Mouse (Mus musculus) cerebellum, adult 8-10 months (tissue): ENCODE data around the gene Togaram1.

Source experiments
- DNase-seq: peaks from one replicate; pipeline ENCODE4 v3.0.0; 2022

Gene Togaram1

DNA sequence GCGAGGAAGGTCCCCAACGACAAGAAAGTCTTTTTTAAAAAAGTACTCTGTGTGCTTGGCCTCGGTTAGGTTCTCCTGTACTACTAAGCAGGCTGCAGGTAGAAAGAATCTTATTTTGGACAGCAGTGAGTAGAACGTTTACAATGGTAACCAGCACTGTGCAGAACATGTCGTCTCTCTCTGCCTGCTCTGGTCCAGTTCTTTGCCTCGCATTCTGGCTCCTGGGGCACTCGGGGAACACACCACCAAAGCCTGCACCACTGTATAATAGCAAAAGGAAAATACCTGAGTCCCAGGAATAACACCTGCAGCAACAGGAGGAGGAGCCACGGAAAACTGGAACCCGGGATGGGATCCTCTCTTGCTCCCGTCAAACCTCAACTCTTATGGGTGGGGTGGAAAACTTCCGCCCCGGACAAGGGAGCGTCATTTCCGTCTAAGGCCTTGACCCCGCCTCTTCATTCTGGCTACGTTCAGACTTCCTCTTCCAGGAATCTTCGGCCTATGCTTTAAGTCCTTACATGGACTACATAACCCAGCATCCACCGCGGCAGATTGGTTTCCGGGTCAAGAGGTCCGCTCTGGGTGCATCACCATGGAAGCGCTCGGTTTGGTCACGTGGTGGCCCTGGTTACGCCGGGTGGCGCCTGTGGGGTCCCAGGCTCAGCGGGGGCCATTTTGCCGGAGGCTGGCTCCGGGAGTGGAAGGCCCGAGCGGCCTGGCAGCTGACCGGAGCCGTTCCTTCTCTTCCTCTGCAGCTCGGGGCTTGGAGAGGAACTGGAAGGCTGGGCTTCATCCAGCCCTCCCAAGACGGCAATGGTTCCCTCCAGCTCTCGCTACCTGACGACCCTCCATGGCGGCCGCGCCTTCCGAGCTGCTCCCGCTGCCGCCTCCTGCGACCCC is at the start of gene Togaram1, which contains the start of gene Klhl28:
TSS of gene Togaram1 (plus strand) at position 681 of the 903 bp plus-strand sequence.
TSS of gene Klhl28 (minus strand) at position 411 of the 903 bp plus-strand sequence.
- DNase-seq, result peak; percentile 97

DNA sequence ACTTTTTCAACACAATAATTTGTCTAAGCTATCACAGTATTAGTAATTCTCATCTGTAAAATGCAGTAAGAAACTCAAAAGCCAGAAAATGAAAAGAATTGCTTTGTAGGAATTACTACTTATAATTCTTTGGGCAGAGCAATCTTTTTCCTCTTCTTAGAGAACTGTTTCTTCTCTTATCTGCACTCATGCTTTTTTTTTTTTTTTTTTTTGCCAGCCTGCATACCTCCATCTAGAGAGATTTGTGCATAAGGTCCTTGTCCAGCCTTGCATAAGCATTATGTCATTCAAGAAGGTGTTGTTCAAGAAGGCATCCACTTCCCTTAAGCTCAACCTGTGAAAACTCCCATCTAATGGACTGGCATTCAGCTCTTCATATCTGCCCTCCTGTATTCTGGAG is 48.9 kb upstream of the Togaram1 start:
- DNase-seq, result no peak

DNA sequence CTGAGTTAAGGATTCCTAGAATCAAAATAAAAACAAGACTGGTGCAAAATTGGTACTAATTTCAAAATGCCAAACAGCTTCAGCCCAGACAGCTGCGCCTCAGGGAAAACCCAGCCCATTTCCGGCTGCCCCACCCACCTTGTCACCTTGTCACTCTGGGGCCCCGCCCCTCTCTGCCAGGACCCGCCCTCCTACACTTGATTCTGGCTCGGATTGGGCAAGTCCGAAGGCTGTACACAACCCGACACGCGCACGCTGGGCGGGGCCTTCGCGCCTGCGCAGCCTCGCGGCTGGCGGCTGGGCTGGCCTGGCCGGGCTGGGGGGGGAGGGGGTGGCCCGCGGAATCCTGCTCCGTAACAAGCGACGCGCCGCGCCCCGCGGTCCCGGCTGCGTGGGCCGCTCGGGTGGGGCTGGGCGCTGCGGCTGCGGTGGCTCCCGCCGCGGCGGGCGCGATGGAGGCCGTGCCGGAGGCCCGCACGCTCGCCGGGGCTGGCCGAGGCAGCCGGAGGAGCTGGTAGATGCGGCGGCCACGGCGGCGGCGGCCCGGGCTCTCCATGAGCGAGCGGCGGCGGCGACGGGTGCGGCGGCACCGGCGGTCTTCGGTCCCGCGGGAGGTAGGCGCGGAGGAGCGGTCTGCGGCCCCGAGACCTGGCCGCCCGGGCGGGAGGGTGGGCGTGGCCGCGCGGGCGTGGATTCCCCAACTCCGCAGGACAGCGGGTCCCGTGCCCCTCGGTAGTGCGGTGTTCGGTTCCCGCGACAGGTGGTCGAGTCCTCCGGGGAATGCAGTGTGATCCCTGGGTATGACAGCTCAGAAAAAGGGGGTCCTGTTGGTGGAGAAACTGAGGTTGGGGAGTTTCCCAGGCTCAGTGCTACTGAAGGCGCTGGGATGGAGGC is 47.8 kb upstream of the Togaram1 start, which contains the start of gene Gm527:
TSS of gene Gm527 (plus strand) at position 329 of the 894 bp plus-strand sequence.
- peak; percentile 93 for DNase-seq

DNA sequence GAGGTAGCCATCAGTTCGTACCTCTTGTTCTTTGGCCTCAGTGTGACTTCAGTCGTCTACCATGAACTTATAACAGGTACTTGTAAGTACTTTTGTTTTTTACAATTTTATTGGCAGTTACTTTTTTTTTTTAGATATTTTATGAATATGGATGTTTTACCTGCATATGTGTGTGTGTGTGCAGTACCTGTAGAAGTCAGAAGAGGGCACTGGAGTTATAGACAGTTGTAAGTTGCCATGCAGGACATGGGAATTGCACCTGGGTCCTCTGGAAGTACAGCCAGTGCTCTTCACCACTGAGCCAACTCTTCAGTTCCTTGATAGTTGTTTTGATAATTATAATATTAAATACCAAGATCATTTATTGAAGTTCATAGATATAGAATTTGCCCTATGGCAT is 28.1 kb upstream of the Togaram1 start:
- DNase-seq, result no peak

DNA sequence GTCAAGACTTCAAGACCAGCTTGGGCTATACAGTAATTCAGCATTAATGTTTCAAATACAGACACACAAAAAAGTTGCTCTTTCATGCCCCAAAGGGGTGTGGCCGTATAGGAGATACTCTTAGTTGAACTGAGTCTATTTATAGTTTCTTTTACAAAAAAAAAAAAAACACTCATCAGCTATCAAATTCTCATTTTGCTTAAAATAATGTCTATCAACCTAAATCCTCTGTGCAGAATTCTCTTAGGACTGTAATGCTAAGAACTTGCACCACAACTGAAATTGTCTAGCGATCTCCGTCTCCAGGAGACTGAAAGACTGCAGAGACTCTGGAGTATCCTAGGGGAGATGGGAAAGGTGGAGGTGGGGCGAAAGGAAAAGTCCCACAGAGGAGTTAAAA is 1.0 kb upstream of the Togaram1 start:
- no peak for DNase-seq

GRCm38 (mm10) chr12:64966101-64966631 is 562 bp downstream of the Togaram1 start:
- no peak for DNase-seq

DNA sequence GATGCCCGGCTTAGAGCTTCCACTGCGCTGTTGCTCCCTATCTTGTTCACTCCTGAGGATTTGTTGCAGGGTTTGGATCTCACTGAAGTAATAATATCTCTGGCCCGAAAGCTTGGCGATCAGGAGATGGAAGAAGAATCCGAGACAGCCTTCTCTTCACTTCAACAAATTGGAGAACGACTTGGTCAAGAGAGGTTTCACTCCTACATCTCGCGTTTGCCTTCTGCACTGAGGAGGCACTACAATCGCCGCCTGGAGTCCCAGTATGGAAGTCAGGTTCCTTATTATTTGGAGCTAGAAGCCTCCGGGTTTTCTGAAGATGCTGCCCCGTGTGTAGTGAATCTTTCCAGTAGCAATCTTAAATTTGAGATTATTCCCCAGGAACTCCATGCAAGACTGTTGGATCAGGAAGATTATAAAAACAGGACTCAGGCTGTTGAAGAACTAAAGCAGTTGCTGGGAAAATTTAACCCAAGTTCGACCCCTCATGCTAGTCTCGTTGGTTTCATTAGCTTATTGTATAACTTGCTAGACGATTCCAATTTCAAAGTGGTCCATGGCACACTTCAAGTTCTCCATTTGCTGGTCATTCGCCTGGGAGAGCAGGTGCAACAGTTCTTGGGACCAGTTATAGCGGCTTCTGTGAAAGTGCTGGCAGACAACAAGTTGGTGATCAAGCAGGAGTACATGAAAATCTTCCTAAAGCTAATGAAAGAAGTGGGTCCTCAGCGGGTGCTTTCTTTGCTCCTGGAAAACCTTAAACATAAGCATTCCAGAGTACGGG is 1.2 kb downstream of the Togaram1 start:
- DNase-seq, result no peak

DNA sequence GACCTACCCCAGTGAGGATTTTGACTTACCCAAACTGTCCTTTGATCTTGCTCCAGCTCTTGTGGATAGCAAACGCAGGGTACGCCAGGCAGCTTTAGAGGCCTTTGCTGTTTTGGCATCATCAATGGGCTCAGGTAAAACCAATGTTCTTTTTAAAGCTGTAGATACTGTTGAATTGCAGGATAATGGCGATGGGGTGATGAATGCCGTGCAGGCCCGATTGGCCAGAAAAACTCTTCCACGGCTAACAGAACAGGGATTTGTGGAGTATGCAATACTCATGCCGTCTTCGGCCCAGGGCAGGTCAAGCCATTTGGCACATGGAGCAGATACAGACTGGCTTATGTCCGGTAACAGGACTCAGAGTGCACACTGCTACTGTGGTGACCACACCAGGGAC is 1.9 kb downstream of the Togaram1 start:
- peak; percentile 15 for DNase-seq

GRCm38 (mm10) chr12:64968067-64968466 is 2.5 kb downstream of the Togaram1 start:
- DNase-seq, result no peak

DNA sequence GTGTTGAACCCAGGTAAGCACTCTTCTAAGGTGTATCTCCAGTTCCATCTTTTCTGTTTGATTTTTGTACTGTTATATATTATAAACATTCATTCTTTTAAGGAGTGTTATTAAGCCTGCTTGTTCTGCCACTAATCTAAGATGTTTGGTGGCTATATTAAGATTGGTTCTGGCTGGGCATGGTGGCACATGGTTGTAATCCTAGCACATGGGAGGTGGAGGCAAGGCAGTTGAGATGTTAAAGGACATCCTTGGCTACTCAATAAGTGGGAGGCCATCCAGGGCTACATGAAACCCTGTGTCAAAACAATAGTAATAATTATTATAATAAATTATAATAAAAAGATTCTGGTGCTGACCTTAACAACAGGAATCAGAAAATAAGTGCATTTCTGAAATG is 5.8 kb downstream of the Togaram1 start:
- DNase-seq, result no peak

DNA sequence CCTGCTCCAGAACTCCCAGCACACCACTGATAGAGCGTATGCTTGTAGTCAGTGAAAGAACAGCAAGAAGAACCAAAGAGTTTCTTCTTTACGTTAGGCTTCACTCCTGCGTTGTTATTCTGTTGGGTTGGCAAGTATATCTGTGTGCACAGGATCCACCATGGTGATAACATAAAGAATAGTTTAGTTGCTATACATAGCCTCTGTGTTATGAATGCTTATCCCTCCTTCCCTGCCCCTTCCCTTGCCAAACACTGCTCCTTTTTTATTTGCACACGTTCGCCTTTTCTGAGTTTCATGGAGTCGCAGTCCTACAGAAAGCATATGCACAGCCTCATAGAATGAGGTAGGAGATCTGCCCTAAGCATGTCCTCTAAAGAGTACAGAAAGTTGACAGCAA is 6.5 kb downstream of the Togaram1 start:
- DNase-seq, result no peak

DNA sequence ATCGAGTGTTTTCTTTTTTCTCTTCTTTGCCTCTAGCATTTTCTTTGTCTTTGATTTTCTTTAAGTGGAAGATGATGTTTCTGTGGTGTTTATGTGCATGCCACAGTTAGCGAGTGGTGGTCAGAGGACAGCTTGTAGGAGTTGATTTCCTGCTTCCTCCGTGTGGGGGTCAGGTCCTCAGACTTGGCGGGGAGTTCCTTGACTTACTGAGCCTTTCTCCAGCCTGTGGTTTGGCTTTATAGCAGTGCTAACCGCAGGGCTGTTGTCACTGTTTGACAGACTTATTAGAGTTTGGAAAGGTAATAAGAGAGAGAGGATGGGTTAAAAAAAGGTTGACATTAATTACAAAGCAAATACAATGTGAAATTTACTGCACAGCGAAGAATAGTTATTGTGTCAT is 10.0 kb downstream of the Togaram1 start:
- DNase-seq, result no peak

DNA sequence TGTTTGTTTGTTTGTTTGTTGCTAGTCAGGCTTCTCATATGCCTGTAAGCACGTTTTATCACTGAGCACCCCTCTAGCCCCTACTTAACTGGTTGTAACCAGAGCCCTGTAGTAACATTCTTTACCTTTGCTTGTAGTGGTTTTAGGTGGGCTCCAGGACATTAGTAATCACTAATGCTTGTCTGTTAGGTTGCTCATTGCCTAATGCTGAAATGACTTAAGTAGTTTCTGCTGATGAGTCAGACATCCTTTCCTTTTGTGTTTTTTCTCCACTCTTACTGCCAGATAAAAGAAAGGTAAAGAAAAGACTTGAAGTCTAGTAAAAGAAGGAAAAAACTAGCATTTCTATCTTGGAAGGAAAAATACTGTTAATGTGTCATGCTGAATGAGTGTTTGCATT is 10.6 kb downstream of the Togaram1 start:
- DNase-seq, result no peak

GRCm38 (mm10) chr12:64977518-64977917 is 11.9 kb downstream of the Togaram1 start:
- DNase-seq, result no peak

- DNase-seq, result no peak
Observed at GRCm38 (mm10) chr12:65007725-65008124, 42.1 kb downstream of the Togaram1 start.

DNA sequence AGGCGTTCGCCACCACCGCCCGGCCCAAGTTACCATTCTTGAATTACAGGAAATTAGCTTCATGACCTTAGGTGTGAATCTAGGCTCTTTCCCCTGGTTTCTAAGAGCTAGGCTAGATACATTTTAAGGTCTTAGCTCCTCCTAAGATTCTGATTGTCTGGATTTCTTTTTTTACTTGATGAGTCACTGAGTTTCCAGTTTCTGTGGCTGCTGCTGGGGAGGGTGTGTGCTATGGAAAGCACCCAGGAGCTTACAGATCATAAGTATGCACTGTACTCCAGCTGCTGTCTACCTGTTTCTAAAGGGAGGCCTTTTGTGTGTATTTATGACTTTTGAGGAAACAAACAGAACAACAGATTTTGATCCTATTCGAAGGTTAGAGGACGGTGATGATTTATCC is 57.2 kb downstream of the Togaram1 start:
- DNase-seq, result no peak

GRCm38 (mm10) chr12:65035839-65036189 is 70.2 kb downstream of the Togaram1 start:
- no peak for DNase-seq

DNA sequence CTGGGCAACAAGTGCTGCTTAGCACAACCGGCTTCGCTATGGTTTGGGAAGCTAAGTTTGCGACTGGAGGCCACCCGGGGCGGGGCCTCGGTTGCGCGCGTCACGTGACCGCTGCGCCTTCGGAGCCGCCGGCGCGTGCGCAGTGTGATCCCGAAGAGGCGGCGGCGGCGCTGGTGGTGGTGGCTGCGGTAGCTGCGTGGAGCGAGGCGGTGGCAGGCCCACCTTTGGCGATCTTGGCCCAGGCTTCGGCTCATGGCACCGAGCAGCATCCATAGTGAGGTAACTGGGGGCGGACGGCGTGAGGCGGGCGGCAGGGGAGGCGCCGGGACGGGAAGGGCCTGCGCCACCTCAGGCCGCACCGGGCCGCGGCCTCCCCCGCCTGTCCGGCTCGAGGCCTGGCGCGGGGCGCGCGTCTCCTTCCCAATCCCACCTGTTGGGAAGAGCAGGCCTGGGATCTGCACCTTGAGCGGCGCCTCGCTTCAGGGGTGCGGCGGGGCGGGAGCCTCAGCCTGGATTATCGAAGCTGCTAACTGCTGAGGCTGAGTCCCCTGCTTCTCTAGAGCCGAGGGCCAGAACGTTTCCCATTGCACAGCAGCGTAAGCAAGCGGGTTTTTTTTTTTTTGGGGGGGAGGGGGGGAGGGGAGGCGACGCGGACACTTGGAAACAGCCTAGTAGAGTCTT is 70.7 kb downstream of the Togaram1 start, which contains the start of gene Prpf39:
TSS of gene Prpf39 (plus strand) at position 144 of the 681 bp plus-strand sequence.
- peak; percentile 90 for DNase-seq

DNA sequence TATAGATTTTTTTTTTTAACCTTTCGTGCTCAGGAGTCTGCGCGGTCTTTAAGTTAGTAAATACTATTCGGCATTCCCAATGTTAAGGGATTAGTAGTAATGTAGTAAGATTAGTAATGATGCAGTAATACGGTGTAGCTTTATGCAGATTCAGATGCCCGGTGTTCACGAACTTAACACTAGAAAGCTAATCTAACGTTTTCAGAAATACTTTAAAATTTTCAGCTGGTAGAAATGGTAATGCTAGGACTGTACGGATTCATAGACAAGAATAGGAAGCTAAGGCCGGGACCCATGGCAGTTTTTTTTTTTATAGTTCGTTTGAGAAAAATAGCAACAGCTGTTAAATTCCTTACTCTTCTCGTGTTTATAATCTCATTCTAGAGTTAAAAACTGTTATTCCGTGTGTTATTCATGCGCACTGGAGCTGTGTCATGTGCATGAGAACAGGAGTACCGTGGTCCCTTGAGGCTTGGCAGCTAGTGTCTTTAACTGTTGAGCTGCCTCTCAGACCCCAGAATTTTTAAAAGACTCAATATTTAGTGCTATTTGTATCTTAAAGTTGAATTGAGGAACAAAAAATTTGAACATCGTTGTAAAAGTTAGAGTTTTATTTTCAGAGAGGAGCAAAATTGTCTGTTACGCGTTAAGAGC is 71.4 kb downstream of the Togaram1 start:
- DNase-seq, result no peak

DNA sequence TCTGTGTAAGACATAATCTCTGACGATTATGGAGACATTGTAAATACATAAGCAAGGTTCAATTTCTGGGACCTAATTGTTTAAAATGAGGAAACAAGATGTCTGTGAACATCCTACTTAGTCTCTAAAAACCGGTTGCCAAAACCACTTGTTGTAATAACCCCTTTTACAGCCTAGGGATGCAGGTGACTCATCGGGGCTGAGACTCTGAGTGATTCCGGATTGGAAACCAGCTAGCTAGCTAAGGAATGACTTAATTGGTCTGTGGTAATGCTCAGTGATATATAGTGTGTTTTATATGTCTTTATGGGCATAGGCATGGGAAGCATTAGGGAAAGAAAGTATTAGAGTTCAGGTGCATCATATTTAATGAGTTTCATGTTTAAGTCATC is 71.9 kb downstream of the Togaram1 start:
- no peak for DNase-seq

GRCm38 (mm10) chr12:65048799-65049198 is 83.2 kb downstream of the Togaram1 start:
- DNase-seq, result no peak
